Mouse (Mus musculus) E14TG2a.4 (cell line): ENCODE results near the gene C2cd4d.

Experiments
- CTCF ChIP-seq: conservative IDR thresholded peaks from 2 replicates; pipeline ENCODE4 v1.5.1; 2014; ENCODE audit warnings: low read length
- NANOG ChIP-seq: IDR thresholded peaks from 2 replicates; pipeline ENCODE4 v1.6.1; 2014; ENCODE audit warnings: borderline replicate concordance, low read length, mixed read lengths

GRCm38 (mm10) chr3:94338522-94338921, 23.7 kb upstream of the C2cd4d start:
- TF ChIP-seq CTCF (no peak), NANOG (no peak)
